Mouse (Mus musculus): ENCODE results near the gene Aurka.
A peak's percentile ranks its signal among the peaks of the same experiment; 100 is the strongest.

Gene Aurka

DNA sequence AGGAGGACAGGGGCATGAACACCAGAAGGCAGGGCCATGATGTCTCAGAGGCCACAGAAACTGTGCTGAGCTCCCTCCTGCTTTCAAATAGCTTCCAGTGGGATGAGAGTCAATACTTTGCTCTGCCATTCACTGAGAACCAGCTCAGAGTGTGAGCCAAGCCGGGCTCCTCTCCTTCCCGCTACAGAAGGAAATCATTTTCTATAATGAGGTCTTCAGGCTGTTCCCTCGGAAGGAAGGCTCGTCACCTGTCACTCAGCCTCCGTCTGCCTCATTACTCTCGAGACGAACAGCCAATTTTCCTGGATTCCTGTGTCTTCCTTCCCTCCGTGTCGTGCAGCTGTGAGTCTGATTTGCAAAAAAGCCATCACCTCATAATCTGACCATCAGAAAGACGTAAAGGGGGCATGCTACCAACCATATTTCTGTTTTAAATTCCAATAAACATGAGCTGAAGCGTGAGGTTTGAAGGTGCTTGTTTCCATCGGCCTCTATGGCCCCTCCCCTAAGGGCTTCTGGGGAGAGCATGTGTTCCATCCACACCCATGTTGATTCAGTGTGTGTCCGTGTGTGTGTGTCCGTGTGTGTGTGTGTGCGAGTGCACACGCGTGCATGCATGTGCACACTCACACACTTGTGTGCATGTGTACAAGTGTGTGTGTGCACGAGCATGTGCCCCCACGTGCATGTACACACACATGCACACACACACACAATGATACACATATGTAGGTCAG, 32.0 kb downstream of the Aurka start:
- DNase-seq (ENCODE audit: low spot score in 2 of 2), result no peak

- DNase-seq (ENCODE audit: low spot score in 2 of 2), result peak; percentile 7 to 29
Observed at GRCm38 (mm10) chr2:172329179-172329578, 41.2 kb downstream of the Aurka start.

DNA sequence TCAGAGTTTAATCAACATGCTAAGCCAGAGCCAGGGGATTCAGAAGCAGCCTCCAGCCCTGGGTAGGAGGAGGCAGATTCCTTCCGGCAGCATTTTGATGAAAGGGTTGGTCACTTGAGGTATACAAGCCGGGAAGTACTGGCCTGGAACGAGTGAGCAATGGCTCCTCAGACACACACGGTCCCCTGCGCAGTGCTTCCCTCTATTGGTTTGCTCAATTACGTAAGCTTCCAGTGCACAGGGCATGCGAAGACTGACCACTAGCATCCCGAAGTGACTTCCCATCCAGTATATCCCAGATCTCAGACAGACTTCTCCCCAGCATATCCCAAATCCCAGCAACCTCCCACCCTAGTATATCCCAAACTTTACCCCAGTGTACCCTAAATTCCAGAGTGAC, 42.1 kb downstream of the Aurka start:
- no peak for DNase-seq (ENCODE audit: low spot score in 2 of 2)

DNA sequence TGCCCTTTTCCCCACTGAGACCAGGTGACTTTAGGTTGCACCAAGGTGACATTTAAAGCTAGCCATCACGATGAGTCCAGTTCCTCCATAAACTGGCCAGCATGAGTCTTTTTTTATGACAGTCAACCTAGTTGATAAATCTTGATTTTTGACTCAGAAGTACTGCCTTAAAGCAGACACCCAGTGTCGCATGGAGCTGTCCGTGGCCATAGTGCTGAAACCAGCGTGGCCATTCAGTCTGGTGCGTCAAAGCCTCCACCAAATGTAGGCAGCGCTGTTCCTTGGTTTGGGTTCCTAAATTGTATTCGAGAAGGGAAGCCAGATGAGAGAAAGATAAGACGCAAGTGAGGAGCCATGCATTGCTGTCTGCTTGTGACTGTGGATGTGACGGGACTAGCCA, 49.5 kb downstream of the Aurka start:
- DNase-seq (ENCODE audit: low spot score in 2 of 2), result peak; percentile 38 to 57

DNA sequence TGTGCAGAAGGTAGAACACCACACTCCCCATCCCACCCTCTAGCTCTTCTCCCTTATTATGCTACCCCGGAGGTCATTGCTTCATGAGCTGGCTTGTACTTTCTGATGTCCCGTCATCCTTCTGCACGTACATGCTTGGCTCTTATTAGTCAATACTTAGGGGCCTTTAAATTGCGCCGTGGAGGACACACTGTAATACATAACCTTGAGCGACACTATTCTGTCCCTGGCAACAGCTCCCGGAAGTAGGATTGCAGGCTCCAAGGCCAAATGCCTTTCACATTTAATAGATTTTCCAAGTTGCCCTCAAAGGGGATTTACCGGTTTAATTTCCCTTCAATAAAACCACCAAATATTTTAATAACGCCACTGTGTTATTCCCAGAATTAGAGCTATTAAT, 58.6 kb downstream of the Aurka start:
- no peak for DNase-seq (ENCODE audit: low spot score in 2 of 2)

DNA sequence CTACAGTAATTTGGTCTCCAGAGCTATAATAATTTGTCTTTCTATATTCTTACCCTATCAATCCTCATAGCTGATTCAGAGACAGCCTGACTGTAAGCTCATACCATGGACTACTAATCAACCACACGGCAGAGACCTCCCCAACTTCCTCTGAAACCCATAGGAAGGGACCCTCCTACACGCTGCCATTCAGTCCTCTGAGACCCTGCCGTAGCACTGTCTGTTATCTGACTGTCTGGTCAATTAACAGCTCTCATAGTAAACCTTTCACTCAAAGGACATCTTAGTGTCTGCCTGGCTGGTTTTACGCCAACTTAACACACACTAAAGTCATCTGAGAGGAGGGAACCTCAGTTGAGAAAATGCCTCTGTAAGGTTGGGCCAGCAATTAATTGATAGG, 63.8 kb downstream of the Aurka start:
- no peak for DNase-seq (ENCODE audit: low spot score in 2 of 2)

Measured in urinary bladder, postnatal 36 days (tissue).